Mouse (Mus musculus) kidney, postnatal 0 days (tissue): ENCODE data around the gene Pomt1. TPM values are rescaled to one million over a fixed set of nuclear protein-coding genes. Genes with fewer than 3 reads are reported as not detected.

Experiments
- ATAC-seq: fragments of 200-750 bp; cut with Nextera tagmentation; replicated peaks from 2 replicates; pipeline ENCODE4 v1.8.0; 2017; ENCODE audit warnings: low read depth, moderate number of reproducible peaks, moderate TSS enrichment, moderate library complexity; ENCODE audit not compliant: low FRiP score
- DNase-seq: peaks from one replicate; pipeline ENCODE4 v3.0.0-alpha.2; 2016; ENCODE audit warnings: low spot score
- H3K27ac ChIP-seq: fragments of 300-500 bp; sonication (generic); 2 replicates; pipeline ENCODE4 v1.5.1; 2014; ENCODE audit warnings: mild to moderate bottlenecking
- H3K27me3 ChIP-seq: fragments of 300-500 bp; sonication (generic); 2 replicates; pipeline ENCODE4 v1.6.1; 2014; ENCODE audit warnings: low read length, mixed read lengths; ENCODE audit not compliant: insufficient read depth
- H3K36me3 ChIP-seq: fragments of 300-500 bp; sonication (generic); 2 replicates; pipeline ENCODE4 v1.6.1; 2014; ENCODE audit warnings: low read length, mixed read lengths; ENCODE audit not compliant: insufficient read depth
- H3K4me1 ChIP-seq: fragments of 300-500 bp; sonication (generic); replicated peaks from 2 replicates; pipeline ENCODE4 v1.6.1; 2014; ENCODE audit warnings: antibody characterized with exemption, low read length, mixed read lengths; ENCODE audit not compliant: insufficient read depth
- H3K4me2 ChIP-seq: fragments of 300-500 bp; sonication (generic); 2 replicates; pipeline ENCODE4 v1.6.1; 2014; ENCODE audit warnings: mild to moderate bottlenecking, low read length, moderate library complexity, mixed read lengths
- H3K4me3 ChIP-seq: fragments of 300-500 bp; sonication (generic); replicated peaks from 2 replicates; pipeline ENCODE4 v1.5.1; 2014; ENCODE audit warnings: low read depth, low read length
- H3K9ac ChIP-seq: fragments of 300-500 bp; sonication (generic); 2 replicates; pipeline ENCODE4 v1.6.1; 2014; ENCODE audit warnings: low read depth, low read length
- H3K9me3 ChIP-seq: fragments of 300-500 bp; sonication (generic); replicated peaks from 2 replicates; pipeline ENCODE4 v1.6.1; 2016; ENCODE audit warnings: low read length, inconsistent platforms, mixed read lengths
- CTCF ChIP-seq: IDR thresholded peaks from 2 replicates; pipeline ENCODE4 v1.5.1; 2016; ENCODE audit warnings: antibody characterized with exemption, low read depth, mild to moderate bottlenecking, moderate library complexity
- WGBS: fragments of 180-500 bp; shearing (Covaris S2); extraction: QIAGEN DNeasy Blood & Tissue Kit; methylation state at CpG from one replicate; pipeline ENCODE4 v1.1.7; 2014; 5-methylcytosine and 5-hydroxymethylcytosine counted together
- polyA plus RNA-seq: library from polyadenylated mRNA; unstranded; fragments of >200 nt; fragmentation: Nextera tagmentation; extraction: Ambion mirVana; gene quantifications from 2 replicates; pipeline ENCODE4 v1.2.1, GENCODE M21; 2015

The Pomt1 gene
- polyA plus RNA-seq, 1 experiment from 2014 or later: 18.5 TPM

DNA sequence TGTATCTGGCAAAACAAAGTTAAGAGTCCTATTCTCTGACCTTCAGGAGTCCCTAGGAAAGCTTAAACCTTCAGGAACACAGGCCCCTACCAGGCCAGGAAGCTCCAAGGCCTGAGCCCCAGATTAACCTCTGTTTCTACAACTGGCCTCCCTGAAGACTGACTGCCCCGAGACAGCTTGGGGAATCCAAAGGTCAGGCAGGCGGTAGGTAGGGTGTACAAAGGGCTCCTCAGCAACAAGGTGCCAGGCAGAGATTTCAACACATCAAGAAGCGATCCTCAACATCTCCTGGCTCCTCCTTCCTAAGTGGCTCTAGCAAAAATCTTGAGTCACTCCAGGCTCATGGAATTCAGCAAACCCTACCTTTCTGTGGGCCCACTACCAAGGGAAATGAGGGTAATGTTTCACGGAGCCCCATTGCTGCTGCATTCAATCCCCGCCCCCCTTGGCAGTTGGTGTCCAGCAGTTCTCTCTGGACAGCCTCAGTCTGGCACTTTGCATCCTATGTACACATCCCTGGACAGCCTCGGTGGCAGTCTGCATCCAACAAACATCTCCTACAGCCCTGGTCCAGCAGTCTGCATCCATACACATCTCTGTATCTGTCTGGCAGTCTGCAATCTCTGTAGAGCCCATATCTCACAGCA lies 22.6 kb downstream of the Pomt1 start:
- no peaks in the 10 kb centered on the region for H3K9me3 ChIP-seq
- peaks cover 23% of the 10 kb centered on the region for H3K36me3 ChIP-seq
- H3K27me3 ChIP-seq: no peaks in the 10 kb centered on the region
- WGBS: 46% methylated on average over 6 of the region's 6 CpGs
- H3K27ac ChIP-seq: peak overlapping the region; percentile 68; the same call in 1 of the 2 replicates
- peaks cover 3% of the 10 kb centered on the region; the same call in 1 of the 2 replicates for H3K4me1 ChIP-seq
- peak; percentile 10 for DNase-seq
- no peak for TF ChIP-seq CTCF
- peak; percentile 29; the same call in 1 of the 2 replicates for ATAC-seq
- peak overlapping the region; percentile 68 for H3K9ac ChIP-seq
- peak overlapping the region; percentile 62 for H3K4me2 ChIP-seq
- H3K4me3 ChIP-seq: peak overlapping the region; percentile 63

- under 1% methylated on average over 59 of the region's 59 CpGs for WGBS
- ATAC-seq: peak; percentile 89
Measured at GRCm38 (mm10) chr2:32259657-32260417, 23.4 kb downstream of the Pomt1 start, which contains the start of gene Uck1. TSS of gene Uck1 (minus strand) at chr2:32260159.

DNA sequence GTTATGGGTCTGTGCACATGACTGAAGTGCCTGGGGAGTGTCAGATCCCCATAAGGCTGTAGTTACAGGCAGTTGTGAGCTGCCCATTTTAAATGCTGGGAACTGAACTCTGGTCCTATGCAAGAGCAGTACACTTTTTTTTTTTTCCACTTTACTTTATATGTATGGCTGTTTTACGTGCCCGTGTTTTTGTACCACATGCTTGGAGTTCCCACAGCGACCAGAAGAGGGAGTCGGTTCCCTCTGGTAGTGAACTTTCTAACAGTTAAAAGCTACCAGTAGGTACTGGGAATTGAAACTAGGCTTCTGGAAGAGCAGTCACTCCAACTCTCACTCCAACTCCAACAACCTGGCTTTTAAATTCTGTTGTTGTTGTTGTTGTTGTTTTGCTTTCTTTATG lies 24.2 kb downstream of the Pomt1 start:
- WGBS: 43% methylated on average over 4 of the region's 4 CpGs
- Histone ChIP-seq H3K4me1 (peaks cover 3% of the 10 kb centered on the region; the same call in 1 of the 2 replicates), H3K36me3 (peaks cover 15% of the 10 kb centered on the region), H3K27ac (no peak overlapping the region), H3K9me3 (no peaks in the 10 kb centered on the region), H3K27me3 (no peaks in the 10 kb centered on the region), H3K4me3 (no peak overlapping the region), H3K9ac (no peak overlapping the region), H3K4me2 (no peak overlapping the region)
- DNase-seq (peak; percentile 29), ATAC-seq (no peak)
- peak; percentile 58 for TF ChIP-seq CTCF

More at GRCm38 (mm10) chr2:32259657-32260417, 23.4 kb downstream of the Pomt1 start, which contains the start of gene Uck1:
- peaks cover 3% of the 10 kb centered on the region; the same call in 1 of the 2 replicates for H3K4me1 ChIP-seq
- peak within 1 kb of the TSS; percentile 68 for H3K9ac ChIP-seq
- H3K27ac ChIP-seq: peak within 1 kb of the TSS; percentile 68
- peak within 1 kb of the TSS; percentile 63 for H3K4me3 ChIP-seq
- no peaks in the 10 kb centered on the region for H3K9me3 ChIP-seq
- TF ChIP-seq CTCF: no peak
- peak within 1 kb of the TSS; percentile 62 for H3K4me2 ChIP-seq
- no peaks in the 10 kb centered on the region for H3K27me3 ChIP-seq
- peaks cover 15% of the 10 kb centered on the region for H3K36me3 ChIP-seq
- DNase-seq: peak; percentile 92

- Histone ChIP-seq H3K4me1 (no peaks in the 10 kb centered on the region), H3K4me2 (no peak overlapping the region), H3K4me3 (no peak overlapping the region), H3K9me3 (no peaks in the 10 kb centered on the region), H3K27me3 (no peaks in the 10 kb centered on the region), H3K36me3 (peaks cover 23% of the 10 kb centered on the region), H3K27ac (no peak overlapping the region), H3K9ac (no peak overlapping the region)
- 69% methylated on average over 3 of the region's 3 CpGs for WGBS
- ATAC-seq (no peak), DNase-seq (no peak)
- no peak for TF ChIP-seq CTCF
Measured at GRCm38 (mm10) chr2:32275823-32276222, 39.4 kb downstream of the Pomt1 start.

DNA sequence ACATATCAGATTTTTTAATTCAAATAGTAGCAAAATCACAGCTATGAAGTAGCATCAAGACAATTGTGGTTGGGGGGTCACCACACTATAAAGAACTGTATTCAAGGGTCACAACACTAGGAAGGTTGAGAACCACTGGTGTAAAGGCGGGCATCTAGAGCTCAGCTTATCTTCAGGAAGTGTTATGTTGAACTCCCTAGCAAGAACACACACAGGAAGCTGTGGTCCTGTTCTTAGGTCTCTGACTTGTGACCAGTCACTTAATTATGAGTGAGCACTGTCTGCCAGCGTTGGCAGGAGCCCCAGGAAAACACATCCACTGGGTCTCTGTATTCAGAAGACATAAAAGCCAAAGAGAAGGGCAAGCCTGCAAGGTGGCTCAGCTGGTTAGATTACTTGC lies 45.9 kb downstream of the Pomt1 start:
- Histone ChIP-seq H3K9me3 (no peaks in the 10 kb centered on the region), H3K36me3 (peaks cover 35% of the 10 kb centered on the region), H3K4me2 (no peak overlapping the region), H3K4me1 (peaks cover 8% of the 10 kb centered on the region; the same call in 1 of the 2 replicates), H3K4me3 (no peak overlapping the region), H3K9ac (no peak overlapping the region), H3K27me3 (no peaks in the 10 kb centered on the region), H3K27ac (no peak overlapping the region)
- ATAC-seq: no peak
- WGBS: 88% methylated on average over 2 of the region's 2 CpGs
- no peak for DNase-seq
- no peak for TF ChIP-seq CTCF

- Histone ChIP-seq H3K4me1 (peaks cover 8% of the 10 kb centered on the region; the same call in 1 of the 2 replicates), H3K36me3 (peaks cover 35% of the 10 kb centered on the region), H3K9ac (no peak overlapping the region), H3K9me3 (no peaks in the 10 kb centered on the region), H3K27ac (no peak overlapping the region), H3K4me3 (no peak overlapping the region), H3K4me2 (no peak overlapping the region), H3K27me3 (no peaks in the 10 kb centered on the region)
- ATAC-seq (peak; percentile 50; the same call in 1 of the 2 replicates), DNase-seq (peak; percentile 56)
- 88% methylated on average over 1 of the region's 1 CpGs for WGBS
- TF ChIP-seq CTCF: peak; percentile 74
Measured at GRCm38 (mm10) chr2:32282727-32283126, 46.3 kb downstream of the Pomt1 start.
